Mouse (Mus musculus) midbrain, embryonic 13.5 days (tissue): Measurements from ENCODE around the gene Fgf22. TPM values are rescaled to one million over a fixed set of nuclear protein-coding genes. Genes with fewer than 3 reads are reported as not detected.
A peak's percentile ranks its signal among the peaks of the same experiment; 100 is the strongest.

Source experiments
- ATAC-seq: fragments of 200-750 bp; cut with Nextera tagmentation; 2 replicates; pipeline ENCODE4 v1.8.0; 2017; ENCODE audit warnings: mild to moderate bottlenecking, moderate TSS enrichment, moderate library complexity
- H3K27ac ChIP-seq: fragments of 300-500 bp; sonication (generic); 2 replicates; pipeline ENCODE4 v1.5.1; 2015; ENCODE audit warnings: inconsistent platforms, mild to moderate bottlenecking, moderate library complexity
- H3K27me3 ChIP-seq: fragments of 300-500 bp; sonication (generic); 2 replicates; pipeline ENCODE4 v1.6.1; 2015; ENCODE audit warnings: mild to moderate bottlenecking, inconsistent platforms
- H3K36me3 ChIP-seq: fragments of 300-500 bp; sonication (generic); 2 replicates; pipeline ENCODE4 v1.6.1; 2015; ENCODE audit warnings: mild to moderate bottlenecking, inconsistent platforms
- H3K4me1 ChIP-seq: fragments of 300-500 bp; sonication (generic); replicated peaks from 2 replicates; pipeline ENCODE4 v1.6.1; 2015; ENCODE audit warnings: inconsistent platforms
- H3K4me2 ChIP-seq: fragments of 300-500 bp; sonication (generic); replicated peaks from 2 replicates; pipeline ENCODE4 v1.6.1; 2015; ENCODE audit warnings: moderate library complexity, mild to moderate bottlenecking, inconsistent platforms
- H3K4me3 ChIP-seq: fragments of 300-500 bp; sonication (generic); replicated peaks from 2 replicates; pipeline ENCODE4 v1.5.1; 2015; ENCODE audit warnings: mild to moderate bottlenecking, inconsistent platforms
- H3K9ac ChIP-seq: fragments of 300-500 bp; sonication (generic); replicated peaks from 2 replicates; pipeline ENCODE4 v1.6.1; 2015; ENCODE audit warnings: mild to moderate bottlenecking, inconsistent platforms
- H3K9me3 ChIP-seq: fragments of 300-500 bp; sonication (generic); 2 replicates; pipeline ENCODE4 v1.6.1; 2016; ENCODE audit warnings: mild to moderate bottlenecking, inconsistent platforms
- WGBS: fragments of 180-500 bp; shearing (Covaris S2); methylation state at CpG from one replicate; pipeline ENCODE4 v1.1.7; 2015; 5-methylcytosine and 5-hydroxymethylcytosine counted together
- polyA plus RNA-seq: library from polyadenylated mRNA; unstranded; fragments of >200 nt; fragmentation: Nextera tagmentation; extraction: Ambion mirVana; gene quantifications from 2 replicates; pipeline ENCODE4 v1.2.1, GENCODE M21; 2015

Gene Fgf22
- polyA plus RNA-seq, 1 experiment from 2014 or later = 1.3 TPM

DNA sequence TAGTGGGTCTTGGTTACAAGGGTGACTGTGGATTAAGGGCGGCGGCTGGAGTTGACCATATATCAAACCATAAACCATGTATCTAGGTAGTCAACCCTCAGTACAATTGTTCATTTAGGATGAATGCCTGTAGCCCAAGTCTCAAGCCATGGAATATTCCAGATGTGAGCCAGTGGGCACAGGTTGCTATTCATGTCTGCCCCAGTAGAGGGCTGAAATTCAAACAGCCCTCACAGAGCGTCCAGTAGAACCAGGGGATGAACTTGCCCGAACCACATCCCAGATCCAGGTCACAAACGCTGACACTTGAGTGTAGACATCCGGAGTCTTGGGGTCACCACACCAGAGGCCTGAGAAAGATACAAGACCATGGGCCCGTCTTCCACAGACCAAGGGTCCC, 28.2 kb downstream of the Fgf22 start:
- H3K4me2 ChIP-seq = no peak overlapping the region
- H3K9ac ChIP-seq = no peak overlapping the region
- WGBS = 73% methylated on average over 7 of the region's 7 CpGs
- no peaks in the 10 kb centered on the region for H3K9me3 ChIP-seq
- peaks cover 51% of the 10 kb centered on the region for H3K27me3 ChIP-seq
- no peak for ATAC-seq
- peaks cover 32% of the 10 kb centered on the region for H3K4me1 ChIP-seq
- no peaks in the 10 kb centered on the region for H3K36me3 ChIP-seq
- H3K4me3 ChIP-seq = no peak overlapping the region
- no peak overlapping the region for H3K27ac ChIP-seq

GRCm38 (mm10) chr10:79783920-79784800, 29.3 kb downstream of the Fgf22 start:
- Histone ChIP-seq H3K9ac (no peak overlapping the region), H3K4me3 (no peak overlapping the region)
- 40% methylated on average over 27 of the region's 27 CpGs for WGBS

DNA sequence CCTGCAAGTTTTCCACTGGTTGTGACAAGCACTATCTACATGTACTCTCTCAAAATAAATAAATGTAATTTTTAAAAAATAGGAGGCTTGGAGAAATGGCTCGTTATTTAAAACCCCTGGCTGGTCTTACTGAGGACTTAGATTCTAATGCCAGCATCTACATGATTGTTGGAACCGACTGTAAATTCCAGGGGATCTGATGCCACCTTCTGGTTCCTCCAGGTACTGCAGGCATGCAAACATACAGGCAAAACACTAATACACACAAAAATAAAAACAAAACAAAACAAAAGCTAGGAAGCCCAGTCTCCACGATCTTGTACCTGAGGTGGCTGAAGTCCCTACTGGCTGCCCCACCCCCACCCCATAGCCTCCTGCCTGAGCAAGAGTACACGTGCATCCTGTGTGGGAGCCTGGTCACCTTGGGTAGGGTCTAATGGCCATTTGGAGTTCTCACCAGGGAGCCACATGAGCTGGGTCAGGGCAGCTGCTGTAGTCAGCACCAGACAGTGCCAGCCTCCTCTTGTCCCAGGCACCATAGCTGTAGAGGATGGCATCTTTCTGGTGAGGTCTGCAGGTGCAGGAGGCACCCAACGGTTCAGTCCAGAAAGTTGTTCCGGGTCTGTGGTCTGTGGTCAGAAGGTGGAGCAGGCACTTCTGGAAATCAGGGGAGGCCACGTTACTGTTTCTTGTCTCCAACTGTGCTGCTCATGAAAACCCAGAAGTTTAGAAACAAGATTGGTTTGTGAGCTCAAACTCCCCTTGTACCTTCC, 33.7 kb downstream of the Fgf22 start:
- H3K9me3 ChIP-seq = no peaks in the 10 kb centered on the region
- no peak overlapping the region for H3K9ac ChIP-seq
- H3K36me3 ChIP-seq = no peaks in the 10 kb centered on the region
- H3K4me1 ChIP-seq = peaks cover 11% of the 10 kb centered on the region; the same call in 1 of the 2 replicates
- H3K27ac ChIP-seq = no peak overlapping the region
- no peak overlapping the region for H3K4me2 ChIP-seq
- peaks cover 12% of the 10 kb centered on the region for H3K27me3 ChIP-seq
- ATAC-seq = no peak
- no peak overlapping the region for H3K4me3 ChIP-seq
- WGBS = 38% methylated on average over 7 of the region's 7 CpGs

More at GRCm38 (mm10) chr10:79783920-79784800, 29.3 kb downstream of the Fgf22 start:
- H3K4me2 ChIP-seq = no peak overlapping the region
- H3K27me3 ChIP-seq = peaks cover 40% of the 10 kb centered on the region
- no peak for ATAC-seq
- H3K36me3 ChIP-seq = no peaks in the 10 kb centered on the region
- peaks cover 26% of the 10 kb centered on the region for H3K4me1 ChIP-seq
- H3K27ac ChIP-seq = no peak overlapping the region
- H3K9me3 ChIP-seq = no peaks in the 10 kb centered on the region

GRCm38 (mm10) chr10:79789581-79789980, 34.7 kb downstream of the Fgf22 start:
- H3K4me3 ChIP-seq = no peak overlapping the region
- peaks cover 7% of the 10 kb centered on the region for H3K27me3 ChIP-seq
- no peak overlapping the region for H3K27ac ChIP-seq
- 53% methylated on average over 2 of the region's 2 CpGs for WGBS
- H3K4me2 ChIP-seq = no peak overlapping the region
- no peaks in the 10 kb centered on the region for H3K36me3 ChIP-seq
- H3K9ac ChIP-seq = no peak overlapping the region
- no peak for ATAC-seq
- H3K4me1 ChIP-seq = peaks cover 11% of the 10 kb centered on the region
- H3K9me3 ChIP-seq = no peaks in the 10 kb centered on the region

DNA sequence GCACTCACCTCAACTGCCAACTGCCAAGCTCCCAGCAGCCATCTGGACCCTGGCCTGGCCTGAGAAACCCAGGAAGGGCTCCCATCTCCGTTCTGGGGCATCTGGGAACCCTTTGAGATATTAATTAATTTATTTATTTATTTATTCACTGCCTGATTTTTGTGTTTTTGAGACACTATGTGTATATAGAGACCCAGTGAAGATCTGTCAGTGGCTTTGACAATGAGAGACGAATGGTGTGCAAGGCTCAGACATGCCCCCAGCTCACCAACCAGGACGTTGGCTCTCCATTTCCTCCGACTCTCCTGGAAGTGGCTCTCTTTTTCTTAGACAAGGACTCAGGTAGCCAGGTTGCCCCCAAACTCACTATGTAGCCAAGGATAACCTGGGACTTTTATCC, 36.0 kb downstream of the Fgf22 start, which contains the start of gene Prss57:
Gene Prss57 (minus strand): TSS at position 101 of the 400 bp plus-strand sequence.
- ATAC-seq = no peak
- 89% methylated on average over 4 of the region's 4 CpGs for WGBS
- no peaks in the 10 kb centered on the region for H3K27me3 ChIP-seq

GRCm38 (mm10) chr10:79792339-79793040, 37.6 kb downstream of the Fgf22 start:
- 79% methylated on average over 5 of the region's 5 CpGs for WGBS
- ATAC-seq = no peak
- Histone ChIP-seq H3K4me3 (peak overlapping the region; percentile 96), H3K4me2 (peak overlapping the region; percentile 93; the same call in 1 of the 2 replicates), H3K36me3 (no peaks in the 10 kb centered on the region), H3K4me1 (peaks cover 30% of the 10 kb centered on the region), H3K9me3 (no peaks in the 10 kb centered on the region), H3K9ac (no peak overlapping the region), H3K27me3 (no peaks in the 10 kb centered on the region), H3K27ac (no peak overlapping the region)

More for the DNA sequence above, 36.0 kb downstream of the Fgf22 start, which contains the start of gene Prss57:
- Histone ChIP-seq H3K4me3 (no peak within 1 kb of the TSS), H3K4me1 (peaks cover 19% of the 10 kb centered on the region), H3K4me2 (no peak within 1 kb of the TSS), H3K36me3 (no peaks in the 10 kb centered on the region), H3K27ac (no peak within 1 kb of the TSS), H3K9ac (no peak within 1 kb of the TSS), H3K9me3 (no peaks in the 10 kb centered on the region)

GRCm38 (mm10) chr10:79793051-79793737, 38.3 kb downstream of the Fgf22 start, which contains the start of gene Palm:
TSS of gene Palm (plus strand) at chr10:79793572.
- Histone ChIP-seq H3K27me3 (no peaks in the 10 kb centered on the region), H3K4me1 (peaks cover 37% of the 10 kb centered on the region), H3K27ac (peak within 1 kb of the TSS; percentile 95), H3K36me3 (no peaks in the 10 kb centered on the region), H3K9ac (peak within 1 kb of the TSS; percentile 99), H3K4me3 (peak within 1 kb of the TSS; percentile 96), H3K9me3 (no peaks in the 10 kb centered on the region), H3K4me2 (peak within 1 kb of the TSS; percentile 93)
- peak; percentile 78 for ATAC-seq
- WGBS = 5% methylated on average over 51 of the region's 51 CpGs

- Histone ChIP-seq H3K27ac (peak overlapping the region; percentile 95), H3K36me3 (no peaks in the 10 kb centered on the region), H3K27me3 (no peaks in the 10 kb centered on the region), H3K4me2 (peak overlapping the region; percentile 93), H3K9ac (peak overlapping the region; percentile 99), H3K4me1 (peaks cover 43% of the 10 kb centered on the region), H3K9me3 (no peaks in the 10 kb centered on the region), H3K4me3 (peak overlapping the region; percentile 96)
- 1% methylated on average over 35 of the region's 38 CpGs for WGBS
- peak; percentile 38 for ATAC-seq
These were observed 39.0 kb downstream of the Fgf22 start for GRCm38 (mm10) chr10:79793738-79794490.

GRCm38 (mm10) chr10:79794491-79794931, 39.6 kb downstream of the Fgf22 start:
- Histone ChIP-seq H3K4me1 (peaks cover 48% of the 10 kb centered on the region), H3K36me3 (no peaks in the 10 kb centered on the region), H3K4me2 (peak overlapping the region; percentile 93), H3K9me3 (no peaks in the 10 kb centered on the region), H3K27ac (peak overlapping the region; percentile 95), H3K27me3 (no peaks in the 10 kb centered on the region), H3K4me3 (peak overlapping the region; percentile 96), H3K9ac (peak overlapping the region; percentile 99)
- under 1% methylated on average over 10 of the region's 10 CpGs for WGBS
- peak; percentile 31 for ATAC-seq

DNA sequence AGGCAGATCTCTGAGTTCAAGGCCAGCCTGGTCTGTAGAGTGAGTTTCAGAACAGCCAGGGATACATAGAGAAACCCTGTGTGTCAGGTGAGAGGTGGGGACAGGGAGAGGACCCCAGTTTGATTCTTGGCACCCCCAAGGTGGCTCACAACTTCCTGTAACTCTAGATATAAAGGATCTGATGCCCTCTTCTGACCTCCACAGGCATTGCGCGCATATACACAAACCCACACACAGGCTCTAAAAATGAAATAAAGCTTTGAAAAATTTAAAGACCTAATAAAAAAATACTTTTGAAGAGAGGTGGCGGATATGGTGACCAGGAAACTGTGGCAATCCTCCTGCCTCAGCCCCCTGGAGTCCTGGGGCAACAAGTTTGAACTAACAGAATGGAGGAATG, 41.0 kb downstream of the Fgf22 start:
- no peak for ATAC-seq
- no peaks in the 10 kb centered on the region; the same call in 1 of the 2 replicates for H3K36me3 ChIP-seq
- H3K4me3 ChIP-seq = 0 out of 2 replicates have a peak overlapping the region, but pooled peaks have one; percentile 8
- no peaks in the 10 kb centered on the region for H3K9me3 ChIP-seq
- 97% methylated on average over 3 of the region's 3 CpGs for WGBS
- peaks cover 56% of the 10 kb centered on the region for H3K4me1 ChIP-seq
- no peak overlapping the region for H3K27ac ChIP-seq
- H3K27me3 ChIP-seq = no peaks in the 10 kb centered on the region
- H3K4me2 ChIP-seq = 0 out of 2 replicates have a peak overlapping the region, but pooled peaks have one; percentile 93
- no peak overlapping the region for H3K9ac ChIP-seq
